Mouse (Mus musculus) intestine, embryonic 15.5 days (tissue): Measurements from ENCODE around the gene Hoxa5. TPM values are rescaled to one million over a fixed set of nuclear protein-coding genes. Genes with fewer than 3 reads are reported as not detected.

Experiments
- ATAC-seq: fragments of 200-750 bp; cut with Nextera tagmentation; 2 replicates; pipeline ENCODE4 v1.8.0; 2017; ENCODE audit warnings: moderate TSS enrichment, moderate library complexity
- H3K27ac ChIP-seq: fragments of 300-500 bp; sonication (generic); 2 replicates; pipeline ENCODE4 v1.5.1; 2015; ENCODE audit warnings: mild to moderate bottlenecking, inconsistent platforms
- H3K27me3 ChIP-seq: fragments of 300-500 bp; sonication (generic); replicated peaks from 2 replicates; pipeline ENCODE4 v1.6.1; 2015; ENCODE audit warnings: inconsistent platforms
- H3K36me3 ChIP-seq: fragments of 300-500 bp; sonication (generic); 2 replicates; pipeline ENCODE4 v1.6.1; 2015; ENCODE audit warnings: inconsistent platforms
- H3K4me1 ChIP-seq: fragments of 300-500 bp; sonication (generic); replicated peaks from 2 replicates; pipeline ENCODE4 v1.6.1; 2015; ENCODE audit warnings: inconsistent platforms
- H3K4me2 ChIP-seq: fragments of 300-500 bp; sonication (generic); replicated peaks from 2 replicates; pipeline ENCODE4 v1.6.1; 2015; ENCODE audit warnings: mild to moderate bottlenecking, inconsistent platforms
- H3K4me3 ChIP-seq: fragments of 300-500 bp; sonication (generic); replicated peaks from 2 replicates; pipeline ENCODE4 v1.5.1; 2015; ENCODE audit warnings: inconsistent platforms
- H3K9ac ChIP-seq: fragments of 300-500 bp; sonication (generic); 2 replicates; pipeline ENCODE4 v1.6.1; 2015; ENCODE audit warnings: inconsistent platforms
- H3K9me3 ChIP-seq: fragments of 300-500 bp; sonication (generic); 2 replicates; pipeline ENCODE4 v1.6.1; 2016; ENCODE audit warnings: inconsistent platforms
- WGBS: fragments of 180-500 bp; shearing (Covaris S2); methylation state at CpG from one replicate; pipeline ENCODE4 v1.1.7; 2015; 5-methylcytosine and 5-hydroxymethylcytosine counted together
- polyA plus RNA-seq: library from polyadenylated mRNA; unstranded; fragments of >200 nt; fragmentation: Nextera tagmentation; extraction: Ambion mirVana; gene quantifications from 2 replicates; pipeline ENCODE4 v1.2.1, GENCODE M21; 2015

Gene Hoxa5
- polyA plus RNA-seq, 1 experiment from 2014 or later: 25.1 TPM

DNA sequence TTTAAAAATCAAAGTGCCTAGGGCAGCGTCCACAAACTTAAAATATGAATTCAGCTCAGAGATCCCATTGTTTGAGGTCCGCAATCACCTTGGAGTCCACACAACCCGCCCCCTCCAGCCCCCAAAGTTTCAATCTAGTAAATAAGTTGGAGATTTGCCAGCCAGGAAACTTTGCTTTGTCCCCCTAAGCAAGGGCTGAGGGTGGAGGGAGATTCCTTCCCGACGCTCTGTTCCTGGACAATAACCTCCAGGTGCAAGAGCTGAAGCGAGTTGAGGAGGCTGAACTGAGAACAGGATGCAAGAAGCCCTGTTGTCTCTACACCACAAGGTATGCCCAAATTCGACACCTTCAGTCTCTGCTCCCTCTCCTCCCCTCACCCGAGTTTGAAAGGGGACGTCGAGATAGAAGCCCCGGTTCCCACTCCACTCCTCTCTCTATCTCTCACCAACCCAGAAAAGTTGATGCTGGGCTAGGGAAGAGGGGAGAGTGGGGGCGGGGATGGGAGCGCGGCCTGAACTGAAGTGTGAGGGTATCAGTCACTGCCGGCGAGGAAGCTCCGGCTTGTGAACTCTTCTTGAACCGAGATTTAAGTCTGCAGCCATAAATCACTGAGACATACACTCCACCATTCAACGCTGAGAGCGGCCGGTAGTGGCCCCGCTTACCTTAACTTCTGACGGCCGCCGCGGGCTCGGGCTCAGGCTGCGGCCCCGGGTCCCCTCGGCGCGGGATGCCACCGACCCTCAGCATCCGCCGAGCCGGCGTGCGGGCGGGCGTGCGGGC, 29.2 kb downstream of the Hoxa5 start:
- H3K4me1 ChIP-seq: peaks cover 25% of the 10 kb centered on the region
- WGBS: 3% methylated on average over 41 of the region's 41 CpGs
- peaks cover 7% of the 10 kb centered on the region; the same call in 1 of the 2 replicates for H3K27me3 ChIP-seq
- no peaks in the 10 kb centered on the region for H3K36me3 ChIP-seq
- H3K9me3 ChIP-seq: no peaks in the 10 kb centered on the region
- ATAC-seq: peak; percentile 68
- H3K4me2 ChIP-seq: peak overlapping the region; percentile 75
- H3K4me3 ChIP-seq: peak overlapping the region; percentile 61
- peak overlapping the region; percentile 96 for H3K27ac ChIP-seq
- peak overlapping the region; percentile 69 for H3K9ac ChIP-seq

DNA sequence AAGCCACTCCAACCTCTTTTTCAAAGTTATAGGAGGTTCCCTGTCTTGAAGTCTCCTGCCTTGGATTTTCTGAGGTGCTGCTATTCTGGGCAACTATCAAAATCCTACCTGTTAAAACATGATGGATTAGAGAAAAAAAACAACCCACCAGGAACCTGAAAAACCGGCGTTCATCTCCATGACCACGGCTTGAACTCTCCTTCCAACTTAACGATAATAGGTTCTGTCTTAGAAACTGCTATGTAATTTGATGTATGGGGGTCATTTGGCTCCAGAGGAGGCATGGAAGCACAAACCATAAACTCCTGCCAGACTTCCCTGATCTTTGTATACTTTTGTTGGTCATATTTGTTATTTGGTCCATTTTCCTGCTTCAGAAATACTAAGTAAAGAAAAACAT, 30.7 kb downstream of the Hoxa5 start:
- H3K4me1 ChIP-seq: peaks cover 25% of the 10 kb centered on the region
- peak overlapping the region; percentile 38 for H3K4me3 ChIP-seq
- H3K27ac ChIP-seq: peak overlapping the region; percentile 92; the same call in 1 of the 2 replicates
- H3K36me3 ChIP-seq: no peaks in the 10 kb centered on the region
- 9% methylated on average over 4 of the region's 4 CpGs for WGBS
- no peaks in the 10 kb centered on the region for H3K9me3 ChIP-seq
- no peak overlapping the region for H3K9ac ChIP-seq
- no peak for ATAC-seq
- peak overlapping the region; percentile 75 for H3K4me2 ChIP-seq
- H3K27me3 ChIP-seq: peaks cover 14% of the 10 kb centered on the region

DNA sequence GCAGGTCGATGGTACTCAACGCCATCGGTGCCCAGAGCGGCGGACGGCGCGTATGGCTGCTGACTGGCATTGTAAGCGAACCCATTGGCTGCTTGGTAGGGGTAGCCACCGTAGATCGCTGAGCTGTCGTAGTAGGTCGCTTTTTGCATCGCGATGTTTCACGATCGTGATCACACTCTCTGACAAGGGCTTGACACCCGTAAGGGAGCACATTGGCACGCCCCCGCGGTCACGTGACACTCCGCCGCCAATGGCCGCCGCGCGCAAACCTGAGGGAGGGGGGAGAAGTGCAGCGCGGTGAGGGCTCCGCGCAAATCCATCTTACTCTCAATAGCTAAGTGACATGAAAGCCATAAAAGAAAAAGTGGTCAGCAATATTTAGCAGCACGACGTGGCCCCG, 31.9 kb downstream of the Hoxa5 start:
- peak overlapping the region; percentile 41 for H3K9ac ChIP-seq
- peak; percentile 70 for ATAC-seq
- peak overlapping the region; percentile 92 for H3K27ac ChIP-seq
- H3K4me3 ChIP-seq: peak overlapping the region; percentile 38
- H3K4me2 ChIP-seq: peak overlapping the region; percentile 75
- H3K4me1 ChIP-seq: peaks cover 25% of the 10 kb centered on the region
- no peaks in the 10 kb centered on the region for H3K9me3 ChIP-seq
- WGBS: 2% methylated on average over 35 of the region's 35 CpGs
- H3K36me3 ChIP-seq: no peaks in the 10 kb centered on the region
- peaks cover 16% of the 10 kb centered on the region for H3K27me3 ChIP-seq

DNA sequence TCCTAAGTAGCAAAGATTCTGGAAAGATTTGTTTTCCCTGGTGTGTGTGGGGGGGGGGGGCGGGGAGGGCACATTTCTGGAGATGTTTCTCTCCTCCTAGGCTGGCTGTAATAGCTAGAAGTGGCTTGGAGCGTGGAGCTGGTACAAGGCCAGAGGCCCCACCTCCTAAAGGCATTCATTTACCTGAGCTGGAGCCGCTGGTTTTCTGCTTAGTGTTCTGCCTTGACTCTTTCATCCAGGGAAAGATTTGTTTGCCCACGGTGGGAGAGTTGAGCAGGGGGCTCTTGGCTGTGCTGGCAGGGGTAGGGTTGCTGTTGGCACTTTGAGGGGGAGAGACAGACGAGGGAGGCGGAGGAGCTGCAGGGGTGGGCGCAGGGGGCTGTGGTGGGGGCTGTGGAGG, 32.4 kb downstream of the Hoxa5 start:
- peak overlapping the region; percentile 41 for H3K9ac ChIP-seq
- peaks cover 16% of the 10 kb centered on the region for H3K27me3 ChIP-seq
- ATAC-seq: no peak
- WGBS: 20% methylated on average over 7 of the region's 7 CpGs
- peak overlapping the region; percentile 38 for H3K4me3 ChIP-seq
- peaks cover 25% of the 10 kb centered on the region for H3K4me1 ChIP-seq
- peak overlapping the region; percentile 75 for H3K4me2 ChIP-seq
- H3K27ac ChIP-seq: peak overlapping the region; percentile 83
- H3K9me3 ChIP-seq: no peaks in the 10 kb centered on the region
- H3K36me3 ChIP-seq: no peaks in the 10 kb centered on the region

DNA sequence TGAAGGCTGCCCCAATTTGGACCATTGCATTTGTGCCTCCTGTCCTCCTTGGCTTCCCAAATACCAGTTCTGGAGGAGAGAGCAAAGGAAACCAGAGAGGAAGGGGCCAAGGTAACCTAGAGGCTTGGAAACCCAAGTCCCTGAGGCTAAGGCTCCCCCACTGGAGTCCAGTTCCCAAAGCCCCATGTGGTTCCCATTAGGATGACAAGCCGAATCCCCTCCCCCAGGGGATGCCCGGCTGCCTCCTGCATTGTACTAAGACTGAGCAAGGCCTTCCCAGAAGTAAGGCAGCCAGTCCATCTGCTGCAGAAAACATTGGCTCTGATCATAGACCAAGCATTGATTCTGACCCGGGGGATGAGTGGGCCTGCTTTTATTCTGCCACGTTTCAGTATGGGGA, 33.1 kb downstream of the Hoxa5 start:
- no peak for ATAC-seq
- peaks cover 25% of the 10 kb centered on the region for H3K4me1 ChIP-seq
- H3K9ac ChIP-seq: no peak overlapping the region
- H3K36me3 ChIP-seq: no peaks in the 10 kb centered on the region
- peaks cover 16% of the 10 kb centered on the region for H3K27me3 ChIP-seq
- H3K4me3 ChIP-seq: no peak overlapping the region
- H3K4me2 ChIP-seq: peak overlapping the region; percentile 75
- 31% methylated on average over 4 of the region's 4 CpGs for WGBS
- H3K9me3 ChIP-seq: no peaks in the 10 kb centered on the region
- peak overlapping the region; percentile 83 for H3K27ac ChIP-seq

DNA sequence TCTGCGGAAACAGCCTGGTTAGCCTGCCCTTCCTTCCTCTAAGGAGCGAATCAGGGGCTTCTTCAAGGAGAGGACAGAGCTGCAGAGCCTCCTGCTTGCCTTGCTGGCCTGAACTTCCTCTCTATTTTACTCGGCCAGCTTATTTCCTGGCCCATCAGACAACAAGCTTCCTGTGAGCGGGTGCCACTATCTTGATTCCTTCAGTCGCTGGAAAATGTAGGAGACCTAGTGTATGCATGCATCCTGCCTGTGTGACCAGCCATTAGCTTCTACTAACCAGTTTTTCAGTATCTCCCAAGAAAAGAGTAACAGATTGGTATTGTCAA, 33.5 kb downstream of the Hoxa5 start:
- 0 out of 2 replicates have a peak overlapping the region, but pooled peaks have one; percentile 20 for H3K4me3 ChIP-seq
- peaks cover 16% of the 10 kb centered on the region for H3K27me3 ChIP-seq
- peak overlapping the region; percentile 83 for H3K27ac ChIP-seq
- H3K9ac ChIP-seq: peak overlapping the region; percentile 50
- no peaks in the 10 kb centered on the region for H3K9me3 ChIP-seq
- H3K36me3 ChIP-seq: no peaks in the 10 kb centered on the region
- peaks cover 25% of the 10 kb centered on the region for H3K4me1 ChIP-seq
- peak overlapping the region; percentile 75 for H3K4me2 ChIP-seq
- 47% methylated on average over 5 of the region's 5 CpGs for WGBS
- no peak for ATAC-seq

DNA sequence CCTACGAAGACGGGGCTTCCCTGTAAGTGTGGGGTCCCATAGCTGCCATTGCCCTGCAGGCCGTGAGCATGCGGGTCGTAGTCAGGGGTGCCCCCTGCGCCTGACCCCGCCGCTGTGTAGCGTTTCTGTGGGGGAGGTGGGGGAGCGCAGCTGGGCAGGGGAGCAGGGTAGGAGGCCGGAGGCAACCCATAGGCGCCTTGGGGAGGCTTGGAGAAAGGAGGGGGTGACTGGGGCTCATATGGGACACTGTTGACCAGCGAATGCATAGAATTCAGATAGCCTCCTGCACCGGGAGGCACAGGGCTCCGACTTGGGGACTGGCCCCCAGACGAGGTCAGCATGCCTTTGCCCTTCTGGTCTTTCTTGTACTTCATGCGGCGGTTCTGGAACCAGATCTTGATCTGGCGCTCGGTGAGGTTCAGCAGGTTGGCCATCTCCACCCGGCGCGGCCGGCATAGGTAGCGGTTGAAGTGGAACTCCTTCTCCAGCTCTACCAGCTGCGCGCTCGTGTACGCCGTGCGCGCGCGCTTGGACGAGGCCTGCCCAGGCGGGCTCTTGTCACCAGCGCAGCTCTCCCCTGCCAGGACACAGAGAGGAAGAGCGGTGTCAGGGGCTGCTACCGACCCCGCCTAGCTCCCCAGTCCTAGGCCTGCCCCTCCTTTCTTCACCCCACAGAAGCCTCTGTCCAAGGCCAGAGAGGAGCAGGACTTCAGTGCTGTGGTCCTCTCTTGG, 34.1 kb downstream of the Hoxa5 start:
- H3K27ac ChIP-seq: peak overlapping the region; percentile 83
- H3K27me3 ChIP-seq: peaks cover 16% of the 10 kb centered on the region
- WGBS: 34% methylated on average over 40 of the region's 40 CpGs
- peaks cover 25% of the 10 kb centered on the region for H3K4me1 ChIP-seq
- H3K36me3 ChIP-seq: no peaks in the 10 kb centered on the region
- peak overlapping the region; percentile 20 for H3K4me3 ChIP-seq
- no peaks in the 10 kb centered on the region for H3K9me3 ChIP-seq
- ATAC-seq: peak; percentile 22; the same call in 1 of the 2 replicates
- peak overlapping the region; percentile 75 for H3K4me2 ChIP-seq
- H3K9ac ChIP-seq: peak overlapping the region; percentile 50

DNA sequence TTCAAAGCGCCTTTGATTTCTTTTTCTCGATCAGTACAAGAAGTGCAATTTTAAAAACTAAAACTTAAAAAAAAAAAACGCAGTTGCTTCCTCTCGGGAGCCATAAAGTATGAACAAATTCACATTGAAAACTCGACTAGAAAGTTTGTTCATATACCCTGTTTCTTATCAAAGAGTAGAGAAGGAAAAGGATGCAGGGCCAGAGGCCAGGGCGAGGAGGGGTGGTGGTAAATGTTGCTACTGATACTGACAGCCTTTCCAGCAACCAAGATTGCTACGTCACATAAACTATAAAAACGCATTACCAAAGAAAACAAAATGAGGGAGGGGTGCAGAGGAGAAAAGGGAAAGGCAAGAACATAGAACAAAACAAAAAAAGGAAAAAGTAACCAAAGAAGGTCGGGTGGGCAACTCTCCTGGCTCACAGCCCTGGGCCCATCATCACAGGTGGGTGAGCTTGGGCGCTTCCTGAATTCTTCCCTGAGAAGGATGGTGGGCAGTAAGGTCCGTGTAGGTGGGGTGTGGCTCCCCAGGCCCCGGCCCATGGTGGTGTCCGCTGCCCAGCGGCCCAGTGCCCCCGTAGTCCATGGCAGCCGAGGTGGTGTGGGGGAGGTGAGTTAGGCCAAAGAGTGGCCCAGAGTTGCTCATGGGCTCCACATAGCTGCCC, 34.8 kb downstream of the Hoxa5 start:
- peak overlapping the region; percentile 50 for H3K9ac ChIP-seq
- H3K4me1 ChIP-seq: peaks cover 24% of the 10 kb centered on the region
- no peak for ATAC-seq
- 44% methylated on average over 16 of the region's 16 CpGs for WGBS
- peak overlapping the region; percentile 20 for H3K4me3 ChIP-seq
- H3K36me3 ChIP-seq: no peaks in the 10 kb centered on the region
- no peaks in the 10 kb centered on the region for H3K9me3 ChIP-seq
- peaks cover 16% of the 10 kb centered on the region for H3K27me3 ChIP-seq
- H3K4me2 ChIP-seq: peak overlapping the region; percentile 75
- H3K27ac ChIP-seq: peak overlapping the region; percentile 83

DNA sequence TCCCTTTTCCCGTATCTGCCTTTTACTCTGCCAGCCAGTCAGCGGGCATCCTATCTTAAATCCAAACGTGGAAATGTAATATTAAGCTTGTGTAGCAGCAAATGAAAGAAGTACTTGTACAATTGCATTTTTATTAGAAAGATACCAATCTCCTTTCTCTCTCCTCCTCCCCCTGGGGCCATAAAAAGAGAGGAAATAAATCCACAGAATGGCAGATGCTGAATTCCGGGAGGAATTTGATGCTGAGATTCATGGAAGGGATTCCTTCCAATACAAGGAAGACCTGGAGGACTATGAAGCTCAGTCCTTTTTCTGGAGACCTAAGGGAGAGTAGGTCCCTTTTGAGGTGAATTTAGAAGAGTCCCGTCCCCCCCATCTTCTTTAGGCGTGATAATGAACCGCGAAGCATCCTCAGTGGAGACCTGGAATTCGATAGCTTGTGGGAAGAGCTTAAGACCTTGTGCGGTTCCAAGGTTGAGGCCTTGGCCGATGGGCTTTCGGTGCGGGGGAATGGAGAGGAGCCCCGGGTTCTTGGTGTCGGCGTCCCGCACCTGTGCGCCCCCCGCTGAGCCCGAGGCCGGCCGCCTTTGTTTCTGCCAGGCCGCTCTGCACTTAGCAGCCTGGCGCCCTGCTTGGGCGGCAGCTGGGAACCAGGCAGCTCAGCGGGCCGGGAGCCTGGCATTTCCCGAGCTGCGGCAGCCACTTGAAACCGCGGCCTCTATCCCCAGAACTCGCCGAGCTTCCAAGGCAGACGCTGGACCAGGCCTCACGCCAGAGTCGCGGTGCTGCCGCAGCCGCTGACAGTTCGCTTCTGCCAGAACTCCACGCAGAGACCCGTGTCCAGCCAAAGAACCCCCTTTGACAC, 36.0 kb downstream of the Hoxa5 start:
- Histone ChIP-seq H3K4me1 (peaks cover 30% of the 10 kb centered on the region), H3K9me3 (no peaks in the 10 kb centered on the region), H3K36me3 (no peaks in the 10 kb centered on the region), H3K4me2 (peak overlapping the region; percentile 71), H3K27me3 (peaks cover 22% of the 10 kb centered on the region), H3K27ac (peak overlapping the region; percentile 78), H3K4me3 (peak overlapping the region; percentile 29), H3K9ac (peak overlapping the region; percentile 62)
- no peak for ATAC-seq
- 33% methylated on average over 42 of the region's 42 CpGs for WGBS

DNA sequence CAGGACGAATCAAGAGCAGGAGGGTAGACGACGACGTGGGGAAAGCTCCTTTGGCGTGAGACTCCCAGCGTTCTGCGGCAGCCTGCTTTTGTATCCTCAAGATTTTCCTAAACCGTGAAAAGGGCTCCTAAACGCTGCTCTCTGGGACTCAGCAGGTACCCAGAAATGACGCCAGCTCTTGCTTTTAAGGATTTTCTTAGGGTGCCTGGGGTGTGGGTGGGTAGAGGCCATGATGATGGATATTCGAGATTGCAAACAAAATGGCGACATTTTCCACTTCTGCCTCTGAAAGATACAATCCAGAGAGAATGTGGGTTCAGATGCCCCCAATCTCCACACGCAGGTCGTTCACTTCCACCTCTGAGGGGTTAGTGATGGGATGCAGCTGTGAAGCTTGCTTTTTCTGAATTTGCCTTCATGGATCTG, 36.6 kb downstream of the Hoxa5 start:
- Histone ChIP-seq H3K27me3 (peaks cover 28% of the 10 kb centered on the region), H3K36me3 (no peaks in the 10 kb centered on the region), H3K4me2 (peak overlapping the region; percentile 71), H3K4me3 (peak overlapping the region; percentile 29; the same call in 1 of the 2 replicates), H3K9ac (peak overlapping the region; percentile 62), H3K27ac (peak overlapping the region; percentile 78), H3K9me3 (no peaks in the 10 kb centered on the region), H3K4me1 (peaks cover 28% of the 10 kb centered on the region)
- 48% methylated on average over 14 of the region's 14 CpGs for WGBS
- no peak for ATAC-seq

DNA sequence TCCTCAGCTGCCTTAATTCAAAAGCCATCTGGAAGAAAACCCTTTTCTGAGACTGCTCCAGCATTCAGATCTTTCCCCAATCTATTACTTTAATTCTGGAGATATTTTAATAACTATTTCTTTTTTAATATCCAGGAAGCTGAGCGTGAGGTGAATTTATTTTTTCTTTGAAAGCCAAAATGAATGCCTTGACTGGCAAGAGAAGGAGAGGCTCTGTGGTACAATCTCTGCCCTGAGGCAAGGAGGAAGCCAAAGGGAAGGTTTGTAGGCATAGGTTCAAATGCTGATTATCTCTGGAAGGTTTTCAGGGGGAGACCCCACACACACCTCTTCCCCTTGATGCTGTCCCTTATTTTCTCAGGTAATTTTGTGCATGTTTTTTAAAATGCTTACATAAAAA, 37.2 kb downstream of the Hoxa5 start:
- WGBS: 61% methylated on average over 1 of the region's 1 CpGs

More for the DNA sequence above, 37.2 kb downstream of the Hoxa5 start:
- ATAC-seq: no peak
- H3K4me1 ChIP-seq: peaks cover 22% of the 10 kb centered on the region
- H3K9me3 ChIP-seq: no peaks in the 10 kb centered on the region
- H3K9ac ChIP-seq: peak overlapping the region; percentile 62
- peak overlapping the region; percentile 78 for H3K27ac ChIP-seq
- H3K4me2 ChIP-seq: peak overlapping the region; percentile 71
- no peaks in the 10 kb centered on the region for H3K36me3 ChIP-seq
- H3K4me3 ChIP-seq: peak overlapping the region; percentile 14; the same call in 1 of the 2 replicates
- peaks cover 28% of the 10 kb centered on the region for H3K27me3 ChIP-seq
